Mouse (Mus musculus) liver, embryonic 14.5 days (tissue): ENCODE data around the gene Rcsd1. TPM values are rescaled to one million over a fixed set of nuclear protein-coding genes. Genes with fewer than 3 reads are reported as not detected.

Experiments
- ATAC-seq: fragments of 200-750 bp; cut with Nextera tagmentation; 2 replicates; pipeline ENCODE4 v1.8.0; 2017; ENCODE audit warnings: moderate number of reproducible peaks, mild to moderate bottlenecking, moderate library complexity; ENCODE audit not compliant: insufficient read depth
- DNase-seq, 3 experiments: peaks; one replicate each; pipeline ENCODE4 v3.0.0-alpha.2; 2012 to 2013; ENCODE audit warnings: low read depth in 3 of 3, low spot score in 3 of 3
- H3K27ac ChIP-seq: fragments of 300-500 bp; sonication (generic); 2 replicates; pipeline ENCODE4 v1.5.1; 2014; ENCODE audit warnings: moderate library complexity, mild to moderate bottlenecking, control low read depth, inconsistent platforms
- H3K27me3 ChIP-seq: fragments of 300-500 bp; sonication (generic); 2 replicates; pipeline ENCODE4 v1.6.1; 2014; ENCODE audit warnings: mild to moderate bottlenecking, low read length, moderate library complexity; ENCODE audit not compliant: control insufficient read depth, insufficient read depth
- H3K36me3 ChIP-seq: fragments of 300-500 bp; sonication (generic); replicated peaks from 2 replicates; pipeline ENCODE4 v1.6.1; 2014; ENCODE audit warnings: low read depth; ENCODE audit not compliant: control insufficient read depth, insufficient read depth
- H3K4me1 ChIP-seq, 2 experiments: fragments of 200-500 bp in 1 of 2; fragments of 300-500 bp in 1 of 2; sonication (generic) in 1 of 2; replicated peaks; 2 replicates each; pipeline ENCODE4 v1.6.1; 2012 to 2014; ENCODE audit warnings: antibody characterized with exemption in 1 of 2, inconsistent platforms in 1 of 2, low read length in 1 of 2; ENCODE audit not compliant: control insufficient read depth in 2 of 2, insufficient read depth in 2 of 2
- H3K4me2 ChIP-seq: fragments of 300-500 bp; sonication (generic); 2 replicates; pipeline ENCODE4 v1.6.1; 2014; ENCODE audit warnings: low read depth, mild to moderate bottlenecking, control low read depth, moderate library complexity
- H3K4me3 ChIP-seq, 2 experiments: fragments of 200-500 bp in 1 of 2; fragments of 300-500 bp in 1 of 2; sonication (generic) in 1 of 2; 2 replicates each; pipeline ENCODE4 v1.5.1; 2012 to 2014; ENCODE audit warnings: low read depth in 2 of 2, low read length in 2 of 2, mild to moderate bottlenecking in 2 of 2, control low read depth in 1 of 2, inconsistent platforms in 1 of 2, moderate library complexity in 1 of 2; ENCODE audit not compliant: insufficient read depth in 1 of 2
- H3K9ac ChIP-seq: fragments of 300-500 bp; sonication (generic); replicated peaks from 2 replicates; pipeline ENCODE4 v1.6.1; 2014; ENCODE audit warnings: mild to moderate bottlenecking, control low read depth, moderate library complexity
- H3K9me3 ChIP-seq: fragments of 300-500 bp; sonication (generic); 2 replicates; pipeline ENCODE4 v1.6.1; 2016; ENCODE audit warnings: low read length, mixed read lengths; ENCODE audit not compliant: control insufficient read depth
- CTCF ChIP-seq: IDR thresholded peaks from 2 replicates; pipeline ENCODE4 v1.5.1; 2016; ENCODE audit warnings: antibody characterized with exemption, low read depth, control low read depth
- EP300 ChIP-seq: IDR thresholded peaks from 2 replicates; pipeline ENCODE4 v1.6.1; 2016; ENCODE audit warnings: antibody characterized with exemption, low read depth
- WGBS: fragments of 180-500 bp; shearing (Covaris S2); extraction: QIAGEN DNeasy Blood & Tissue Kit; methylation state at CpG from one replicate; pipeline ENCODE4 v1.1.7; 2014; ENCODE audit not compliant: insufficient replicate concordance; 5-methylcytosine and 5-hydroxymethylcytosine counted together
- polyA plus RNA-seq, 2 experiments: library from polyadenylated mRNA; depleted of rRNA in 1 of 2; stranded (reverse) in 1 of 2; unstranded in 1 of 2; fragments of >200 nt; fragmentation: Nextera tagmentation in 1 of 2; extraction: Ambion mirVana in 1 of 2; gene quantifications; 2 replicates each; pipeline versions ENCODE4 v1.2.1 to v1.2.3; 2012 to 2014

Gene Rcsd1
- polyA plus RNA-seq, 2 experiments, result 2.4 to 4.8 TPM

- no peak overlapping the region for H3K4me3 ChIP-seq
- no peaks in the 10 kb centered on the region; a peak in 1 of 4 replicates for H3K4me1 ChIP-seq
- ATAC-seq (no peak), DNase-seq (no peak)
- H3K27ac ChIP-seq, result no peak overlapping the region
- no peaks in the 10 kb centered on the region for H3K27me3 ChIP-seq
- no peak overlapping the region for H3K4me2 ChIP-seq
- WGBS, result 59% methylated on average over 9 of the region's 9 CpGs
- H3K9ac ChIP-seq, result no peak overlapping the region
- no peaks in the 10 kb centered on the region for H3K36me3 ChIP-seq
- no peaks in the 10 kb centered on the region for H3K9me3 ChIP-seq
- TF ChIP-seq EP300, result no peak
- peak; percentile 39; the same call in 1 of the 2 replicates for TF ChIP-seq CTCF
Measured at GRCm38 (mm10) chr1:165672355-165672754, 37.2 kb downstream of the Rcsd1 start.

- Histone ChIP-seq H3K27ac (no peak overlapping the region), H3K4me3 (no peak overlapping the region), H3K27me3 (no peaks in the 10 kb centered on the region), H3K4me1 (no peaks in the 10 kb centered on the region), H3K4me2 (no peak overlapping the region), H3K9me3 (no peaks in the 10 kb centered on the region), H3K36me3 (no peaks in the 10 kb centered on the region), H3K9ac (no peak overlapping the region)
- WGBS, result 64% methylated on average over 6 of the region's 6 CpGs
- no peak for TF ChIP-seq CTCF
- no peak for TF ChIP-seq EP300
- no peak for ATAC-seq
- DNase-seq, result no peak
Measured at GRCm38 (mm10) chr1:165670056-165670455, 39.5 kb downstream of the Rcsd1 start.

- Histone ChIP-seq H3K9me3 (no peaks in the 10 kb centered on the region), H3K36me3 (no peaks in the 10 kb centered on the region), H3K4me3 (no peak overlapping the region), H3K4me2 (no peak overlapping the region), H3K9ac (no peak overlapping the region), H3K27ac (no peak overlapping the region), H3K4me1 (no peaks in the 10 kb centered on the region), H3K27me3 (no peaks in the 10 kb centered on the region)
- no peak for DNase-seq
- WGBS, result 60% methylated on average over 4 of the region's 4 CpGs
- TF ChIP-seq EP300 (no peak), CTCF (no peak)
- ATAC-seq, result no peak
Measured at GRCm38 (mm10) chr1:165668904-165669303, 40.7 kb downstream of the Rcsd1 start.

GRCm38 (mm10) chr1:165667380-165667779 is 42.2 kb downstream of the Rcsd1 start:
- WGBS, result 59% methylated on average over 13 of the region's 13 CpGs
- DNase-seq, result no peak
- ATAC-seq, result no peak
- Histone ChIP-seq H3K27ac (no peak overlapping the region), H3K4me1 (no peaks in the 10 kb centered on the region), H3K4me3 (no peak overlapping the region), H3K36me3 (no peaks in the 10 kb centered on the region), H3K9me3 (no peaks in the 10 kb centered on the region), H3K4me2 (no peak overlapping the region), H3K9ac (no peak overlapping the region), H3K27me3 (no peaks in the 10 kb centered on the region)
- TF ChIP-seq CTCF (no peak), EP300 (no peak)

DNA sequence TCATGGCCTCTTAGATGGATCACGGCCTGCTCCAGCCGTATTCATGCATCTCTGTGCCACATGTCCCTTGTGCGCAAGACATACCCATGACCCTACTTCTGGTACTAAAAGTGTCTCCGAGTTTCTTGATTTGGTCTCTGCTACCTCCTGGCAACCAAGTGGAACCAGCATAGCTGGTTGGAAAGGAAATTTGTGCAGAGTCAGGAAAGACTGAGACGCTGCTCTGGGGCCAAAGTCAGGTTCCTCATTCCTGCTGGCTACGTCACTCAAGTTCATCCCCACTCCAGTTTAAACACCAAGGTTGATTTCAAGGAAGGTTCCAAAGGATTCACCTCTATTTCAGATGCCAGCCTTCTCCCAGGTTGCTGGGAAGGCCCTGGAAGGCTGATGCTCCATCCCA is 42.6 kb downstream of the Rcsd1 start:
- Histone ChIP-seq H3K27me3 (no peaks in the 10 kb centered on the region), H3K9ac (no peak overlapping the region), H3K4me3 (no peak overlapping the region), H3K4me2 (no peak overlapping the region), H3K4me1 (no peaks in the 10 kb centered on the region), H3K36me3 (no peaks in the 10 kb centered on the region), H3K9me3 (no peaks in the 10 kb centered on the region), H3K27ac (no peak overlapping the region)
- ATAC-seq (no peak), DNase-seq (no peak)
- 64% methylated on average over 6 of the region's 6 CpGs for WGBS
- TF ChIP-seq CTCF (no peak), EP300 (no peak)
